Mouse (Mus musculus) ES-Bruce4 (cell line): ENCODE results near the gene Plscr3. TPM values are rescaled to one million over a fixed set of nuclear protein-coding genes. Genes with fewer than 3 reads are reported as not detected.

ENCODE experiments used
- H3K27ac ChIP-seq: 2 replicates; pipeline ENCODE4 v1.5.1; 2012; ENCODE audit warnings: low read length, inconsistent platforms; ENCODE audit not compliant: insufficient read depth
- H3K27me3 ChIP-seq: 2 replicates; pipeline ENCODE4 v1.6.1; 2012; ENCODE audit warnings: mild to moderate bottlenecking, low read length, inconsistent platforms; ENCODE audit not compliant: control insufficient read depth, poor library complexity, insufficient read depth, severe bottlenecking
- H3K36me3 ChIP-seq: 2 replicates; pipeline ENCODE4 v1.6.1; 2012; ENCODE audit warnings: inconsistent platforms, mild to moderate bottlenecking, low read length, moderate library complexity; ENCODE audit not compliant: control insufficient read depth, poor library complexity, insufficient read depth, severe bottlenecking
- H3K4me1 ChIP-seq: one replicate; pipeline ENCODE4 v1.8.1; 2011; ENCODE audit warnings: low read length; ENCODE audit not compliant: control insufficient read depth, insufficient read depth
- H3K4me3 ChIP-seq: 2 replicates; pipeline ENCODE4 v1.5.1; 2011; ENCODE audit warnings: low read depth, mild to moderate bottlenecking, low read length
- H3K9ac ChIP-seq: 2 replicates; pipeline ENCODE4 v1.6.1; 2012; ENCODE audit warnings: low read depth, mild to moderate bottlenecking, inconsistent platforms; ENCODE audit not compliant: poor library complexity, severe bottlenecking
- H3K9me3 ChIP-seq: replicated peaks from 2 replicates; pipeline ENCODE4 v1.6.1; 2012; ENCODE audit warnings: mild to moderate bottlenecking, low read length, inconsistent platforms; ENCODE audit not compliant: control insufficient read depth, poor library complexity, insufficient read depth, severe bottlenecking
- CTCF ChIP-seq: IDR thresholded peaks from one replicate; pipeline ENCODE4 v1.8.1; 2011; ENCODE audit warnings: low read depth, low read length
- EP300 ChIP-seq: IDR thresholded peaks from 2 replicates; pipeline ENCODE4 v1.6.1; 2011; ENCODE audit warnings: low read depth, low read length; ENCODE audit not compliant: insufficient read depth
- POLR2A ChIP-seq: IDR thresholded peaks from one replicate; pipeline ENCODE4 v1.8.1; 2011; ENCODE audit warnings: low read length; ENCODE audit not compliant: insufficient read depth
- polyA plus RNA-seq: library from polyadenylated mRNA; stranded (reverse); fragments of >200 nt; gene quantifications from 2 replicates; pipeline ENCODE4 v1.2.4, GENCODE M21; 2011; ENCODE audit warnings: low read depth; ENCODE audit not compliant: missing spikeins, insufficient read depth, insufficient read length

Plscr3 gene
- polyA plus RNA-seq, 1 experiment, result 27.2 TPM

- Histone ChIP-seq H3K36me3 (no peaks in the 10 kb centered on the region), H3K9me3 (no peaks in the 10 kb centered on the region), H3K27me3 (no peaks in the 10 kb centered on the region), H3K4me3 (peak overlapping the region; percentile 81), H3K9ac (peak overlapping the region; percentile 49), H3K4me1 (peaks cover 1% of the 10 kb centered on the region), H3K27ac (peak overlapping the region; percentile 34; the same call in 1 of the 2 replicates)
- TF ChIP-seq POLR2A, result no peak
- peak; percentile 66 for TF ChIP-seq CTCF
- no peak for TF ChIP-seq EP300
These were observed 34.3 kb downstream of the Plscr3 start for GRCm38 (mm10) chr11:69880506-69880852.

GRCm38 (mm10) chr11:69880853-69881603 lies 34.9 kb downstream of the Plscr3 start, which contains the start of gene Kctd11:
Kctd11 (minus strand) TSS chr11:69881406.
- Histone ChIP-seq H3K9ac (peak within 1 kb of the TSS; percentile 49), H3K4me1 (peaks cover 1% of the 10 kb centered on the region), H3K27me3 (no peaks in the 10 kb centered on the region), H3K4me3 (peak within 1 kb of the TSS; percentile 81), H3K36me3 (no peaks in the 10 kb centered on the region), H3K27ac (peak within 1 kb of the TSS; percentile 34; the same call in 1 of the 2 replicates), H3K9me3 (no peaks in the 10 kb centered on the region)
- TF ChIP-seq EP300 (no peak), CTCF (peak; percentile 4)

GRCm38 (mm10) chr11:69881787-69882670 lies 35.9 kb downstream of the Plscr3 start:
- no peak for TF ChIP-seq CTCF
- Histone ChIP-seq H3K9ac (peak overlapping the region; percentile 49), H3K9me3 (no peaks in the 10 kb centered on the region), H3K27me3 (no peaks in the 10 kb centered on the region), H3K4me1 (peaks cover 1% of the 10 kb centered on the region), H3K36me3 (no peaks in the 10 kb centered on the region), H3K27ac (peak overlapping the region; percentile 21; the same call in 1 of the 2 replicates), H3K4me3 (peak overlapping the region; percentile 81)

- Histone ChIP-seq H3K27ac (no peak overlapping the region), H3K36me3 (no peaks in the 10 kb centered on the region), H3K4me1 (peaks cover 1% of the 10 kb centered on the region), H3K27me3 (no peaks in the 10 kb centered on the region), H3K9ac (no peak overlapping the region), H3K4me3 (no peak overlapping the region), H3K9me3 (no peaks in the 10 kb centered on the region)
- TF ChIP-seq EP300 (no peak), CTCF (peak; percentile 88)
These were observed 36.9 kb downstream of the Plscr3 start for GRCm38 (mm10) chr11:69883066-69883465.

- no peaks in the 10 kb centered on the region for H3K27me3 ChIP-seq
- TF ChIP-seq EP300 (no peak), POLR2A (no peak), CTCF (no peak)
- H3K9ac ChIP-seq, result no peak overlapping the region
- H3K36me3 ChIP-seq, result no peaks in the 10 kb centered on the region
- H3K4me3 ChIP-seq, result no peak overlapping the region
- H3K9me3 ChIP-seq, result no peaks in the 10 kb centered on the region
- H3K27ac ChIP-seq, result no peak overlapping the region
- H3K4me1 ChIP-seq, result no peaks in the 10 kb centered on the region
These were observed 37.5 kb downstream of the Plscr3 start for GRCm38 (mm10) chr11:69883527-69884151.
